Mouse (Mus musculus) embryo, embryonic 9.5 days (tissue): ENCODE measurements at regions not wholly inside any gene's neighbourhood (a gene's known extent, or its start where the extent isn't known, plus 50 kb on each side); places are given as distances from the start of the nearest gene placed in this dataset.
A peak's percentile ranks its signal among the peaks of the same experiment; 100 is the strongest.

Experiments
- DNase-seq: peaks from one replicate; pipeline ENCODE4 v3.0.0-alpha.2; 2017; ENCODE audit errors: extremely low spot score

- no peak for DNase-seq
These were observed 1001.8 kb upstream of the Tenm3 start for GRCm38 (mm10) chr8:49845575-49845974.

GRCm38 (mm10) chr8:49831970-49832369 is 988.2 kb upstream of the Tenm3 start:
- DNase-seq: no peak

GRCm38 (mm10) chr8:49829345-49829744 is 985.6 kb upstream of the Tenm3 start:
- DNase-seq: peak; percentile 41

GRCm38 (mm10) chr8:49826231-49826630 is 982.5 kb upstream of the Tenm3 start:
- DNase-seq: no peak

GRCm38 (mm10) chr8:49825000-49825399 is 981.2 kb upstream of the Tenm3 start:
- no peak for DNase-seq

- no peak for DNase-seq
These were observed 979.0 kb upstream of the Tenm3 start for GRCm38 (mm10) chr8:49822791-49823190.

GRCm38 (mm10) chr8:49799236-49799635 is 955.5 kb upstream of the Tenm3 start:
- DNase-seq: no peak

- no peak for DNase-seq
These were observed 953.0 kb upstream of the Tenm3 start for GRCm38 (mm10) chr8:49796741-49797140.

GRCm38 (mm10) chr8:49794491-49794890 is 950.7 kb upstream of the Tenm3 start:
- no peak for DNase-seq

- DNase-seq: no peak
These were observed 926.1 kb upstream of the Tenm3 start for GRCm38 (mm10) chr8:49769829-49770228.

GRCm38 (mm10) chr8:49738043-49738442 is 894.3 kb upstream of the Tenm3 start:
- no peak for DNase-seq

- peak; percentile 1 for DNase-seq
These were observed 885.4 kb upstream of the Tenm3 start for GRCm38 (mm10) chr8:49729156-49729555.

- DNase-seq: no peak
These were observed 868.6 kb upstream of the Tenm3 start for GRCm38 (mm10) chr8:49712371-49712770.

- DNase-seq: no peak
These were observed 865.0 kb upstream of the Tenm3 start for GRCm38 (mm10) chr8:49708701-49709100.

- no peak for DNase-seq
These were observed 855.3 kb upstream of the Tenm3 start for GRCm38 (mm10) chr8:49699058-49699457.

- no peak for DNase-seq
These were observed 853.0 kb upstream of the Tenm3 start for GRCm38 (mm10) chr8:49696709-49697108.
